Mouse (Mus musculus) regulatory T cell (primary cell): ENCODE data around the gene Furin.

Experiments
- in situ Hi-C: fragments of 300-600 bp; cut with MboI, MseI; formaldehyde crosslinking; loops from one replicate; pipeline ENCODE4 v1.15.1; 2025; ENCODE audit warnings: high pct_unique_total_duplicates

The Furin gene

GRCm38 (mm10) chr7:80427730-80428129 lies 22.5 kb upstream of the Furin start:
- in situ Hi-C loops = no loop called here

DNA sequence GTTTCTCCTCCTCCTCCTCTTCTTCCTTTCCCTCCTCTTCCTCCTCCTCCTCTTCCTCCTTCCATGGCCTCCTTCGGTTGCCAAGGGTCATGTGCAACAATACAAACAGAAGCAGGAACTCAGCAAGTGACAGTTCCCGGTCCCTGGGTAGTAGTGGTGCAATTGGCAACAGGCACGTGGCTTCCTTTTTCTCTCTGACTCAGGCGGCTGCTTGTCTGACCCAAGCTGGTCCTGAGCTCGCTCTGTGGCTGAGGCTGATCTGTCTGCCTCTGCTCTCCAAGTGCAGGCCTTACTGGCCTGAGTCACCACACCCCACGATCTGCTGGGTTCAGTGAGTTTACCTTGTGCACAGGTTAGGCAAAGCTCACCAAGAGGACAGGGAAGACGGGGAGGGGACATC lies 21.1 kb upstream of the Furin start:
- in situ Hi-C loops = no loop called here

- in situ Hi-C loops = no loop called here
Measured at GRCm38 (mm10) chr7:80424722-80425121, 19.5 kb upstream of the Furin start.

GRCm38 (mm10) chr7:80422759-80423480 lies 17.7 kb upstream of the Furin start:
- in situ Hi-C loops = no loop called here

DNA sequence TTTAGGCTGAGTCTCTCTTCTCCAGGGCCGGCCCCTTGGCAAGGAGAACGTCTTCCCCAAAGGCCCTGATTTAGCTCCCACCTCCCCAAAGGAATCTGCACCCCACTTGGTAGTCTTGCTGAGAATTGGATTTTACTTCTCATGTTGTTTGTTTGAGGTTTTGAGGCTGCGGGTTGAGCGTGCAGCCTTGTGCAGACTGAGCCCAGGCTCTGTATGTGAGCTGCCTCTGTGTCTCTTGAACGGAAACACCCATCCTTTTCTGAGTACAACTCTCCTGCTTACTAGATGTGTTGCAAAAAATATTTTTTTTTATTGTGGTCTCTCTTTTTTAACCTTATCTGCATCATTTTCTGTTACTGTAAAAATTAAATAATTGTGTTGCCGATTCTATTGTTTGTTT lies 16.3 kb upstream of the Furin start:
- in situ Hi-C loops = no loop called here

- in situ Hi-C loops = no loop called here
Measured at GRCm38 (mm10) chr7:80420586-80420985, 15.3 kb upstream of the Furin start.

DNA sequence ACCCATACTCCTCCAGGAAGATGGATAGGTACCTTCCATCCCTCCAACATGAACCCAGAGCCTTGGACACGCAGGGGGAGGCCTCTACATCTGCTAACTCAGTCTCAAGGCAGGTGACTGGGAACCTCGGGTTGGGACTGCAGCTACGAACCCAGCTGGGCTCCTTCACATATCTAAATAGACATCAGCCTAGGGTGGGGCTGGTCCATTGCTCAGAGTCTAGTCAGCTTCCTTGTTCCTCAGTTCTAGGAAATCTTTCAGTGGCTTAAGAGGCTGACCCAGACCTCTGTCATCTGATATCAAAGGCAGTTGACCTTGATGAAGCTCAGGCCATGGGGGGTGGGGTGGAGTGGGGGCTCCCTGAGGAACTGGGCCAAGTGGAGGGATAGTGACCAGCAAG lies 14.0 kb upstream of the Furin start:
- in situ Hi-C loops = no loop called here

GRCm38 (mm10) chr7:80418036-80418435 lies 12.8 kb upstream of the Furin start:
- in situ Hi-C loops = no loop called here

DNA sequence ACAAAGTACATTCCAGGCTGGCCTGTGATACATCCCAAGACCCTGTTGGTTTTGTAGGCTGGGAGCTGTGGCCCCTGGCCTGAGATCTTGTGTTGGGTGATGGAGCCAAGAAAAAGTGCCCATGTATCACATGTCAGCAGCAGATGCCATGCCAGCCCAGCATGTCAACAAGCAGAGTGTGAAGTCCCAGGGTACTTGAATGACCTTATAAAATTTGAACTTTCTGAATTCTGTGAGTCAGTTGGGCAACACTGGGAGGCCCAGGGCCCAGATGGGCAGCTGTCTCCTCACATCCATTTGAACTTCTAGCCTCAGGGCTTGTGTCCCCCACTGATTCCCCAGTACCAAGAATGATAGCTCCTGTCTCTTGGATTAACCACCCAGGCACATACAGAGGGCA lies 12.4 kb upstream of the Furin start:
- in situ Hi-C loops = no loop called here

- in situ Hi-C loops = no loop called here
Measured at GRCm38 (mm10) chr7:80416969-80417368, 11.7 kb upstream of the Furin start.

- in situ Hi-C loops = no loop called here
Measured at GRCm38 (mm10) chr7:80414303-80414855, 9.1 kb upstream of the Furin start.

DNA sequence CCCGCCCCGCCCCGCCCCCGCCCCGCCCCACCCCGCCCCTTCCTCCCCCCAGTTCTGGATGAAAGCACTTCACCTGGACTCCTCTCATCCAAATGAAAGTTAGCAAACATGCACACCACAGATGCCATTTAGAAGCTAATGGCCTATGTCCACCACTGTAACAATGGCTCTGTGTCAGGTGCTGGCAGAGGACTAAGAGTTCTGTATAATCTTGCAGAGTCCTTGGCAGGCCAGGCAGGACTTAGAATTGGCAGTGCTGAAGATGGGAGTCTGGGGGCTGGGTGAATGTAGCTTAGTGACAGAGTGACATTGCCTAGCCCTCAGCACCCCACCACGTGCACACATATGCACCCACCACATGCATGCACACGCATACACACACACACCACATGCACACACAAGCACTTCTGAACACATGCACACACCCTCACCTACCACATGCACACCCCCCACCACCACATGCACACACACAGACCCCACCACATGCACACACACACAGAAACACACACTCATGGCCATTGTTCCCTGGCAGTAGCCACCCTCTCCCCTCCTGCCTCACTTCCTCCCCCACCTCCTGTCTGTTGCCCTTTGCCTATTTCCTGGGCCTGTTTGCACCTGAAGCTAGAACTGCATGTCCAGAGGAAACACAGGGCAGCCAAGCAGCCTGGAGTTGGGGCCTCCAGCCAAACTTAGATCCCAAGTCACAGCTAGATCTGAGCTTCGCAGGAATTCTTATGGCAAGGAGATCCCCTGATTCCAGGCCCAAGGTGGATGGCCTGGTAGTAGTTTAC lies 8.5 kb upstream of the Furin start:
- in situ Hi-C loops = no loop called here

DNA sequence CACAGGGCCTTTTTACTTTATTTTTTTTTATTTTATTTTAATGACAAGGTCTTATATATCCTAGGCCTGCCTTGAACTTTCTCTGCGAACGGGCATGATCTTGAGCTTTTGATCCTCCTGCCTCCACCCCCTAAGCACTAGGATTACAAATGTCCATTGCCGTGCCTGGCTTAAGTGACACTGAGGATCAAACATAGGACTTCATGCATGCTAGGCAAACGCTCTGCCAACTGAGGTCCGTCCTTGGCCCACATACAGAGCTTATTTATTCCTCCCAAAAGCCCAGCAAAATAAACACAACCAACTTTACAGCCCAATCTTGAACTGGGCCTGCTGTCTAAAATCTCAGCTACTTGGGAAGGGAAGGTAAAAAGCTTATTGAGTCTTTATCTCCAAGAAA lies 7.5 kb upstream of the Furin start:
- in situ Hi-C loops = no loop called here

DNA sequence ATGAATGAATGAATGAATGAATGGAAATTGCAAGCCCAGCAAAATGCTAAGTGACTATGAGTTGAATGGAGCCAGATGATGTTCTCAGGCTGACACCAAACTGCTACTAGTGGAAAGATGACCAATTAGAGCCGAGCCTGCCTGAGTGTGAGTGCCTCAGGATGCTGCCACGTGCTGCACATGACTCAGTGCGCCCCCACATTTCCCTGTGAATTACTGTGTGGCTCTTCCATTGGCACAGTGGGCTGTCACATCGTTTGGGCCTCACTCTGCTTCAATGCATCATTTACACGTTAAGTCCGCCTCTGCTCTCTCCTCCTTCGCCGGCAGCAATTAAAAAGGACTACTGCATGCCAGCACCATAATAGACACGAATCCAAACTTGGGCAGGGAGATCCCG lies 7.0 kb upstream of the Furin start:
- in situ Hi-C loops = no loop called here

GRCm38 (mm10) chr7:80410380-80410779 lies 5.1 kb upstream of the Furin start:
- in situ Hi-C loops = no loop called here

DNA sequence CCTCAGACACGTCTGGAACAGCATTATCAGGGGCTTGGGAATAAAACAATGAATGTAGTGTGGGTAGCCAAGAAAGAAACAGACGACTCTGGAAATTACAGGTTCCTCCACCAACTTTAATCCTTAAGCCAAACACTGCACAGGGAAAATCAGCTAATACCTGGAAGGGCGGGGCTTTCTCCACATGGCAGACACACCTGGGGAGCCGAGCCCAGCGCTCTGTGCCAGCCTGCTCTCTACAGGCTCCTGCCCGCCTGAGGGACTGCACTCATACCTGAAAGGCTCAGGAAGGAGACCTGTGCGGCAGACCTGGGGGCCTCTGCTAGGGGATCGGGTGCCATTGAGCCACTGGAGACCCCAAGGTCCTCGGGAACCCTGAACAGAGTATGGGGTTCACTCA lies 2.5 kb upstream of the Furin start:
- in situ Hi-C loops = no loop called here

- in situ Hi-C loops = no loop called here
Measured at GRCm38 (mm10) chr7:80406186-80406585, 950 bp upstream of the Furin start.

GRCm38 (mm10) chr7:80404101-80404894 lies 938 bp downstream of the Furin start:
- in situ Hi-C loops = no loop called here

DNA sequence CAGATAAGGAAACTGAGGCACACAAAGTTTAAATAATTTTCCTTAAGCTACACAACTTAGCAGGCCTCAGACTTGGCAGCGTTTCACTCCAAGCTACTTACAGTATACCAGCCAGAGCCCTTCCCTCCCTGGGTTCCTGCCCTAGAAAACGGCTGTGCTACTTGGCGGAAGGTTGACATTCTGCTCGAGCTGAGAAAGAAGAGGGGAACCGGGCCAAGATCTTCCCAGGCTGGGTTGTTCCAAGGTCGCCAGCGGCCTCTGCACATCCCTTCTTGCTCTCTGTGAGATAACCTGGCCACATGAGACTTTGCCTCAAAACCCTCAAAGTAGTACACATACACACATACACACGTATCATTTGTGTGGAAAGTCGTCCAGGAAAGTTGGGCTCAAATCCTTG lies 1.7 kb downstream of the Furin start:
- in situ Hi-C loops = no loop called here

GRCm38 (mm10) chr7:80402651-80403321 lies 2.5 kb downstream of the Furin start:
- in situ Hi-C loops = no loop called here

DNA sequence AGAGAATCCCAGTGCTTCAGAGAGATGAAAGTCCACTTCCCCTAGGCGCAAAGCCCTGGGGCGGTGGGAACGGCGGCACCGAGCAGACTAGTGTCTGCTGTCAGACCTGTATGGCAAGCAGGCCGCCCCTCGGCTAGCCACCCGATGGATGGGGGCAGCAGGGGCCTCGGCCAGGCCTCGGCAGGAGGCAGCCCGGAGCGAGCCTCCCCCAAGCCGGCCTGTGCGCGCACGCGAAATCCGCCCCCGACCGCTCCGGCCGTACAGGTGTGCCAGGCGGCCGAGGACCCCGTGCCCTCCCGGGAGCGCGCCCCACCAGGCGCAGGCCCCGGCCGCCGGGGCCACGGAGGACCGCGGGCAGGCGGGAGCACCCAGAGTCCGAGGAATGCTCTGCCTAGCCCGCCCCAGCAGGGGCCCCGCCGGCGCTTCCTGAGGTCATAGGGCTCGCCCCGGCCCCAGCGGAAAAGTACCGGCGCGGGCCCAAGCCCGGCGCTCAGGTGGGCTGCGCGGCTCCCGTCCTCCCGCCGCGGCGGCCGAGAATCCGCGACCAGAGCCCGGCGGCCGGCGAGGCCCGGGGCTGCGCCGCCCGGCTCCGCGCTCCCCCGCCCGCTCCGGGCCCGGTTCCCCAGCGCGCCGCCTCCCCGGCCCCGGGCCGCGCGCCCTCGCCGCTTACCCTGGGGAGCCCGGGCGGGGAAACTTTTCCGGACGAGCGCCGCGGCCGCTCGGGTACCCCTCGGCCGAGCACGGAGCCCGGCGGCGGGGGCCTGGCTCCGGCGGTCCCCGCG lies 3.2 kb downstream of the Furin start:
- in situ Hi-C loops = no loop called here
